Mouse (Mus musculus): ENCODE measurements around the gene Kidins220.

DNA sequence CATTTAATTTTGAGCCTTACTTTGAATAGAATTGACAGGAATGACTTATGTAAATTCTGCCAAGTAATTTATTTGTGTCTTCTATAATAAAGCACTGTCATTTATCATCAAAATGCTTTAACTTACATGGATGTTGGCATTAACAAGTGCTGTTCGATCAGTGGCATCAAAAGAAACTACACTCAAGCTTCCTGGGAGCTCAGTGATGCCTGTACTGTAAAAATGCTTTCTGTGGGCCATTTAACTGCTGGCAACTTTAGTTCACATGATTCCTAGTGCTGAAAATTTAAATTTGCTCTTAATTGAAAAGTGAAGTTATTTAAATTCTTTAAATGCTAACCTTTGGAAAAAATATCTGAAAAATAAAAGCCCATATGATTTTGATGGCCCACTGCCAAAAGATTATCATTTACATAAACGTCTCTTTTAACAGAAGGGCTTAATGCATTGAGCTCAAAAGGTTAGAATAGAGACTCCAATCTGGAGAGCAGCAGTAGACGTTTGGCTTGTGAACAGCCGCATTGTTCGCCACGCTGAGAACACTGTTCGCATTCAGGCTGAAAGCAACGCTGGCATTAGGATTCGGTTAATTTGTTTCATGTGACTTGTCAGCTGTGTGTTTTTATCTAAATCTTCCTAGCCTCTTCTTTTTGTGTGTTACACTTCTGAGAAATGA, 59.1 kb downstream of the Kidins220 start:
- TF ChIP-seq GATA1 (IDR thresholded peaks at IDR 0.05; ENCODE audit: borderline replicate concordance, low read length) (no peak), FLI1 (IDR thresholded peaks at IDR 0.05; ENCODE audit: low read length) (no peak)

Data from megakaryocyte, embryonic 14.5 days (primary cell).